Mouse (Mus musculus) neural tube, embryonic 13.5 days (tissue): Measurements from ENCODE around the gene Desi1. TPM values are rescaled to one million over a fixed set of nuclear protein-coding genes. Genes with fewer than 3 reads are reported as not detected.
"Not testable (repeated sequence)": the region's sequence is repeated elsewhere in the genome, so short reads cannot be mapped to it uniquely, and the experiment has no call there.

Source experiments
- ATAC-seq: fragments of 200-750 bp; cut with Nextera tagmentation; 2 replicates; pipeline ENCODE4 v1.8.0; 2017; ENCODE audit warnings: low read depth, mild to moderate bottlenecking, moderate TSS enrichment, moderate library complexity
- H3K27ac ChIP-seq: fragments of 300-500 bp; sonication (generic); replicated peaks from 2 replicates; pipeline ENCODE4 v1.5.1; 2015; ENCODE audit warnings: moderate library complexity, mild to moderate bottlenecking, inconsistent platforms
- H3K27me3 ChIP-seq: fragments of 300-500 bp; sonication (generic); 2 replicates; pipeline ENCODE4 v1.6.1; 2015; ENCODE audit warnings: mild to moderate bottlenecking, inconsistent platforms
- H3K36me3 ChIP-seq: fragments of 300-500 bp; sonication (generic); 2 replicates; pipeline ENCODE4 v1.6.1; 2015; ENCODE audit warnings: mild to moderate bottlenecking, inconsistent platforms
- H3K4me1 ChIP-seq: fragments of 300-500 bp; sonication (generic); replicated peaks from 2 replicates; pipeline ENCODE4 v1.6.1; 2015; ENCODE audit warnings: inconsistent platforms
- H3K4me2 ChIP-seq: fragments of 300-500 bp; sonication (generic); 2 replicates; pipeline ENCODE4 v1.6.1; 2015; ENCODE audit warnings: inconsistent platforms, mild to moderate bottlenecking, moderate library complexity
- H3K4me3 ChIP-seq: fragments of 300-500 bp; sonication (generic); 2 replicates; pipeline ENCODE4 v1.5.1; 2015; ENCODE audit warnings: mild to moderate bottlenecking, inconsistent platforms
- H3K9ac ChIP-seq: fragments of 300-500 bp; sonication (generic); 2 replicates; pipeline ENCODE4 v1.6.1; 2015; ENCODE audit warnings: moderate library complexity, mild to moderate bottlenecking, inconsistent platforms
- H3K9me3 ChIP-seq: fragments of 300-500 bp; sonication (generic); 2 replicates; pipeline ENCODE4 v1.6.1; 2016; ENCODE audit warnings: inconsistent platforms
- WGBS: fragments of 180-500 bp; shearing (Covaris S2); methylation state at CpG from one replicate; pipeline ENCODE4 v1.1.7; 2015; 5-methylcytosine and 5-hydroxymethylcytosine counted together
- polyA plus RNA-seq: library from polyadenylated mRNA; unstranded; fragments of >200 nt; fragmentation: Nextera tagmentation; extraction: Ambion mirVana; gene quantifications from 2 replicates; pipeline ENCODE4 v1.2.1, GENCODE M21; 2015

Gene Desi1
- polyA plus RNA-seq, 1 experiment from 2014 or later = 46.2 TPM

DNA sequence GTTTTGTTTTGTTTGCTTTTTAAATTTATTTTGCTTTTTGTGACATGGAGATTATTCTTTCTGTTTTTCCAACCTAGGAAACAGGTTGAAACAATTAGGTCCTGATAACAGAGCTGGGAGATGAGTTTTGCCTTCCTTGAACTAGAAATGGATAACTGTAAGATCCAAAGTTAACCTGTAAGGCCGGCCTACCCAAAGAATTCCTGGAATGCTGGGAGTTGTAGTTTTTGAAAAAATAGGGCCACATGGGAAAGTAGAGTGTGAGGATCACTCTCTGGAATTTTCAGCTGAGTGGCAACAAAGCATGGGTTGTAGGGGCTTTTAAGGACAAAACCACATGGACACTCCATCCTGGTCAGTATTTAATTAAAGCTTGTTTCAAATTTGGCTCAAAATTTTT, 51.5 kb downstream of the Desi1 start:
- Histone ChIP-seq H3K27ac (no peak overlapping the region), H3K4me3 (no peak overlapping the region), H3K36me3 (no peaks in the 10 kb centered on the region), H3K4me1 (0 out of 2 replicates have a peak, but pooled peaks cover 8% of the 10 kb centered on the region), H3K27me3 (no peaks in the 10 kb centered on the region), H3K9ac (no peak overlapping the region), H3K4me2 (no peak overlapping the region), H3K9me3 (no peaks in the 10 kb centered on the region)
- no peak for ATAC-seq
- WGBS = 52% methylated on average over 1 of the region's 1 CpGs

DNA sequence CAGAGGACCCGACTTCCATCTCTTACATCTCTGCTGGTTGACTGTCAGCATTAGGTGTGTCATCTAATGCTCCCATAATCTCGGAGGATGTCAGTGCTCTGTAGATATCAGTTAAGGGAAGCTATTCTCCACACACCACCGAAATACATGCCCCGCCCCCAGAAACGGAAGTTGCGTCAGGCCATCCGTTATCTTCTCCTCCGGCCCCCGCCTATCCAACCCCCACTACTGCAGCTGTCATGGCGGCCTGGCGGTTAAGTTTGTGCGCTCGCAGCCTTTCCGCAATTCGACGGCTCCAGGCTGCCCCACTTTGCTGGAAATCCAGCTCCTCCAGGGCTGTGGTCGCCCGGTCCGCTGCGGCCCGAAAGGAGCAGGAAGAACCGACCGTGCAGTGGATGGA, 53.3 kb downstream of the Desi1 start, which contains the start of gene 1700029P11Rik:
TSS of gene 1700029P11Rik (plus strand) at position 220 of the 400 bp plus-strand sequence.
- Histone ChIP-seq H3K36me3 (no peaks in the 10 kb centered on the region), H3K9me3 (no peaks in the 10 kb centered on the region), H3K27me3 (no peaks in the 10 kb centered on the region), H3K4me2 (no peak within 1 kb of the TSS), H3K4me3 (no peak within 1 kb of the TSS), H3K4me1 (0 out of 2 replicates have a peak, but pooled peaks cover 2% of the 10 kb centered on the region), H3K9ac (no peak within 1 kb of the TSS), H3K27ac (no peak within 1 kb of the TSS)
- 93% methylated on average over 23 of the region's 23 CpGs for WGBS
- ATAC-seq = no peak

DNA sequence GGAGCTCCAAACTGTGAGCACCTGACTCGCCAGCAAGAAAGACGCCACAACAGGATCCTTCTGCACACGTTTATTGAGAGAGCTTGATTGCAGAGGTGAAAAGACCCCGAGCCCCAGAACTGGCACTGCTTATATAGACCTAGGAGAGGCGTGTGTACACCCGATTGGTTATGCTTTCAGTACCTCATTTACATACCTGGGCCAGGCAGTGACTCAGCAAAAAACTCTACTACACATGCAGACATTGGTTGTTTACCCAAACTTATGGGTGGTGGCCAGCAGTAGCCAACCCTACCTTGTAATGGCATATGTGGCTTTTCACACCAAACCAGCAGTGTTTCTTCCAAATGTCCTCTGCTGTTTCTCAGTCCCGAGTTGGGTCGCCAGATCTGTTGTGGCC, 58.5 kb downstream of the Desi1 start:
- H3K4me1 ChIP-seq, H3K27ac ChIP-seq, H3K36me3 ChIP-seq, H3K9ac ChIP-seq, H3K4me3 ChIP-seq, H3K27me3 ChIP-seq, ATAC-seq, H3K4me2 ChIP-seq: not testable (repeated sequence)
- H3K9me3 ChIP-seq = peaks cover 12% of the 10 kb centered on the region; the same call in 1 of the 2 replicates
- 91% methylated on average over 8 of the region's 8 CpGs for WGBS

DNA sequence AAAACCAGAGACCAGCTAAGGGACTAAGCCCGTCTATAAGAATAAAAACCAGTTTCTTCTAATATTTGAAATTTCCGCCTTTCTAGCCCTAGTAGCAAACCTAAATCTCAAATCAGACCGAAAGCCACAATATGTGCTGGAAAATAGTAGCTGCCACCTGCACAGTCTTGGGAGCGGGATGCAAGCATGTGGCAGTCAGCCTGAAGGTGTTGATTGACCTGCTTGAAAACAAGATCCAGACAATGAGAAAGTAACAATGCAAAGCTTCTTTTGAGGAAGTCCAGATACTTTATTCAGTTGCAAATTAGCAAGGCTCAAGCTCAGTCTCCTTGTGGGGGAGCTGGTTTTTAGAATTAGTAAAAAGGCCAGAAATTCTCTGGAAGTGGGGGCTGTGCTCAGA, 63.2 kb downstream of the Desi1 start:
- WGBS = 89% methylated on average over 4 of the region's 4 CpGs

DNA sequence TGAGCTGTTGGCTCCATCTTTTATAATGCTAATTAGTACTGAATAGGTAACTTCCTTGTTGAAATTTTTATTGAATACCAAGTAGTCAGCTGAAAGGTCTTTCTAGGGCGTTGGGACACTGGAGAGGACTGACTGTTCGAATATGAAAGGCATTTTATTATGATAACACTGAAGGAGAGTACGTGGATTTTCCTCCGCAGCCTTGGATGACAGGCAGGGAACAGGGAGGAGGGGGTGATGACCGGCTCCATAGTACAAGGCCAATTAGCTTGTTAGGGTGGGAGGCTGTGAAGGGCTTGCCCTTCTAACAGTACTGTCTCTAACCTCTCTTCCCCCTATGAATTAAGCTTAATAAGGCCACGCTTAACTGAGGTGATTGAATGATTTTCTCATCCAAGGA, 64.0 kb downstream of the Desi1 start:
- WGBS = 76% methylated on average over 6 of the region's 6 CpGs
- H3K36me3 ChIP-seq, ATAC-seq: not testable (repeated sequence)

More for the DNA sequence above, 63.2 kb downstream of the Desi1 start:
- not testable (repeated sequence) for H3K36me3 ChIP-seq, H3K4me3 ChIP-seq, H3K9ac ChIP-seq, H3K27ac ChIP-seq, H3K4me2 ChIP-seq, ATAC-seq, H3K27me3 ChIP-seq, H3K4me1 ChIP-seq
- H3K9me3 ChIP-seq = peaks cover 12% of the 10 kb centered on the region; the same call in 1 of the 2 replicates

DNA sequence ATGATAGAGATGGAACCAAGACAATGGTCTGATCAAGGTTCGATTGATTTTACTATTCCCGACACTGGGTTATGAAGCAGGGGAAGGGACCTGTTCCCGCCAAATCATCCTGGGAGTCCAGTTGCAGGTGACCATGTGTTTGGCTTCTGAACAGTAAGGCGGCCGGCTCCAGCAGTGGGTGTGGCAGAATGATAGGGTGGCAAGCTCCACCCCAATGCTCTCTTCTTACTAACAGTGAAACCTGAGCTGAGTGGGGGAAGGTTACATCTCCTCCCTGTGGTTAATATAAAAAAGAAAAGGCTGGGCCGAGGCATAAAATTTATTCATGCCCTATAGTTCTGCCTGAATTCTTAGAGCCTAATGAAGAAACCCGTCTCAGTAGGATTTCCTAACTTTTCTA, 64.5 kb downstream of the Desi1 start:
- H3K9ac ChIP-seq = no peak overlapping the region
- no peak for ATAC-seq
- H3K36me3 ChIP-seq = no peaks in the 10 kb centered on the region
- H3K27me3 ChIP-seq = no peaks in the 10 kb centered on the region
- no peaks in the 10 kb centered on the region for H3K4me1 ChIP-seq
- H3K27ac ChIP-seq = no peak overlapping the region
- 73% methylated on average over 7 of the region's 7 CpGs for WGBS
- no peak overlapping the region for H3K4me3 ChIP-seq
- H3K4me2 ChIP-seq = no peak overlapping the region
- peaks cover 12% of the 10 kb centered on the region; the same call in 1 of the 2 replicates for H3K9me3 ChIP-seq

More for the DNA sequence above, 64.0 kb downstream of the Desi1 start:
- H3K27ac ChIP-seq, H3K4me2 ChIP-seq, H3K4me1 ChIP-seq, H3K4me3 ChIP-seq, H3K27me3 ChIP-seq, H3K9ac ChIP-seq: not testable (repeated sequence)
- H3K9me3 ChIP-seq = peaks cover 12% of the 10 kb centered on the region; the same call in 1 of the 2 replicates

DNA sequence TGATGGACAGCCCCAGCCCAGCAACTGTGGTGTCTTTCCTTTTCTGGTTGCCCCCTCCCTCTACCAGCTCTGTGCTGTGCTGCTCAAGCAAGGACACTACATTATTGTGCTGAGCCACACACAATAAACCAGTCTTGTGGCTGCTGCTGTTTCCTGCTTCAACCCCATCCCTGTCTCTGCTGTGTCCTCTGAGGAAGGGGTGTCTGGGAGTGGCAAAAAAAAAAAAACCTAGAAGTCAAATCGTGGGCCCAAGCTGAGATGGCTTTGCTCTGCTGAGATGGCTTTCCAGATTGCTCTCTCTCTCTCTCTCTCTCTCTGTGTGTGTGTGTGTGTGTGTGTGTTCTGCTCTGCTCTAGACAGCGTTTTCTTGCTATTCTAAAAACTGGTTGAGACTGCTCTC, 65.2 kb downstream of the Desi1 start:
- WGBS = 72% methylated on average over 2 of the region's 2 CpGs
- H3K9me3 ChIP-seq = peaks cover 12% of the 10 kb centered on the region; the same call in 1 of the 2 replicates

DNA sequence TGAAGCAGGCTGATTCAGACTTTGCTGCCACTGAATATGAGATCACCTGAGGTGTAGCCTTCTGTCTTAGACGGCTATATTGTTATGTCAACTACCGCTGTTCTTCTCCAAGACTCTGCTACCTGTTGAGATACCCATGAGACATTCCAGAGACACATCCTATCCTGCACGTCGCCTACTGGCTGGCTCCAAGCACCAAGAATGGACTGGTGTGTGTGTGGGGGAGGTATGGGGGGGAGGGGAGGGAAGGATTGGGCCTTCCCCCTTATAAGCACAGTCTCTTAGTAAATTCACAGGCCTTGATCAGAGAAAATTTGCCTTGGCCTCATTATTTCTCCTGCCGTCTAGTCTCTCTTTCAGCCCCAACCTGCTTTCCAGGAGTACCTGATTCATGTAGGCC, 65.8 kb downstream of the Desi1 start:
- no peak overlapping the region for H3K4me3 ChIP-seq
- H3K9ac ChIP-seq = no peak overlapping the region
- no peaks in the 10 kb centered on the region for H3K36me3 ChIP-seq
- no peaks in the 10 kb centered on the region for H3K4me1 ChIP-seq
- no peaks in the 10 kb centered on the region for H3K27me3 ChIP-seq
- ATAC-seq = no peak
- 94% methylated on average over 5 of the region's 5 CpGs for WGBS
- no peak overlapping the region for H3K4me2 ChIP-seq
- H3K9me3 ChIP-seq = peaks cover 8% of the 10 kb centered on the region; the same call in 1 of the 2 replicates
- H3K27ac ChIP-seq = no peak overlapping the region

More for the DNA sequence above, 65.2 kb downstream of the Desi1 start:
- ATAC-seq = no peak
- no peaks in the 10 kb centered on the region for H3K36me3 ChIP-seq
- H3K9ac ChIP-seq = no peak overlapping the region
- no peaks in the 10 kb centered on the region for H3K4me1 ChIP-seq
- H3K27me3 ChIP-seq = no peaks in the 10 kb centered on the region
- H3K4me2 ChIP-seq = no peak overlapping the region
- no peak overlapping the region for H3K4me3 ChIP-seq
- no peak overlapping the region for H3K27ac ChIP-seq

DNA sequence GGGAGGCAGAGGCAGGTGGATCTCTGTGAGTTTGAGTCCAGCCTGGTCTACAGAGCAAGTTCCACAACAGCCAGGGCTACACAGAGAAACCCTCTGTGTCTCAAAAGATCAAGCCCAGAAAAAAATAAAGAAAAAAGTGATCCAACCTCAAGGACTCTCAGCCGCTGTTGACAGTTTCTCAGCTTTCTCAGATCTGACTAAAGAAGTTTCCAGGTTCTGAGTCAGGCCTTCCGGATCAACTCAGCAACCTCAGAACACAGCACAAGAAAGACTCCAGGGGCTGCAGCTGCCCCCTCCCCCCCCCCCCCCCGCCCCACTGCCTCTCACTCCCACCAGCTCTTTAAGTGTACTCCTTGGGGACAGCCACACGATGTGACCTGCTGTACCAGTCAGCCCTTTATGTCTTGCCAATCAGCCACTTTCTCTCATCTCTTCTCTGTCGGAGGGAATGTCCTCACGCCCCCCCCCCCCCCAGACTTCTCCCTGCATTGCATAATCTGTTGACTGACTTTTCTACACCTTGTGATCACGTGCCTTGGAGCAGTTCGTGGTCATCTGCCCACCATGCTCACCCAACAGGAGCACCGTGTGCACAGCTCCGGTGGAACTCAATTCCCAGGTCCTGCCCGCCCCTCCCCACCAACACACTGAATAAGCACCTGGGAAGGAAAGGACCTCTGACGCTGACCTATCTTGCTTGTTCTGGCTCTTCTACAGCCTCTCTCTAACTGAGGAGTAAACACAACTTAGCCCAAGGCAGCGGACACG, 67.4 kb downstream of the Desi1 start:
- no peak overlapping the region for H3K27ac ChIP-seq
- H3K27me3 ChIP-seq = no peaks in the 10 kb centered on the region
- H3K4me2 ChIP-seq = no peak overlapping the region
- no peaks in the 10 kb centered on the region for H3K36me3 ChIP-seq
- H3K9me3 ChIP-seq = 0 out of 2 replicates have a peak, but pooled peaks cover 3% of the 10 kb centered on the region
- H3K4me3 ChIP-seq = no peak overlapping the region
- H3K4me1 ChIP-seq = no peaks in the 10 kb centered on the region
- 82% methylated on average over 13 of the region's 14 CpGs for WGBS
- no peak overlapping the region for H3K9ac ChIP-seq
- no peak for ATAC-seq

DNA sequence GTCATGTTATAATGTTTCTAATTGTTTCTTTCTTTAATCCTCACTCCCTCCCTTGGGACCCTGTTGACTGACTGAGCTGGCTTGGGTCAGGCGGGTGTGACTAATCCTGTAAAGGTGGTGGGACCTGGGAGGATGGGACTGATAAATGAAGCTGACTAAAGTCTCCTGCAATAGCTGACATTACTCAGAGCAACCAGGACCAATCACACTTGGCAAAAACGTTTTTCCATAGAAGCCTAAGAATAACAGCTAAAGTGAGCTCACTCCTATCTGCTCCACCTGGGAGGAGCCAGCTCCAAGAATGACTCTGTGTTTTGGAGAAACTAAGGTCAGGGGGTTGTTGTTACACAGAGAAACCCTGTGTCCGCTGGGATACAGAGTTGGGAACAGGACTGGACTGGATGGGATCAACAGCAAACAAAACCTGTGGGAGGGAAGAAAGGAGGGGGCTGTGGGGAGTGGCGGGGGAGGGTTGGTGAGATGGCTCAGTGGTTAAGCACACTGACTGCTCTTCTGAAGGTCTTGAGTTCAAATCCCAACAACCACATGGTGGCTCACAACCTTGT, 68.6 kb downstream of the Desi1 start:
- H3K9me3 ChIP-seq = no peaks in the 10 kb centered on the region
- H3K27me3 ChIP-seq = no peaks in the 10 kb centered on the region
- no peak overlapping the region for H3K4me3 ChIP-seq
- ATAC-seq = no peak
- no peak overlapping the region for H3K27ac ChIP-seq
- no peak overlapping the region for H3K9ac ChIP-seq
- H3K4me2 ChIP-seq = no peak overlapping the region
- H3K36me3 ChIP-seq = no peaks in the 10 kb centered on the region
- H3K4me1 ChIP-seq = no peaks in the 10 kb centered on the region
- 62% methylated on average over 4 of the region's 4 CpGs for WGBS

DNA sequence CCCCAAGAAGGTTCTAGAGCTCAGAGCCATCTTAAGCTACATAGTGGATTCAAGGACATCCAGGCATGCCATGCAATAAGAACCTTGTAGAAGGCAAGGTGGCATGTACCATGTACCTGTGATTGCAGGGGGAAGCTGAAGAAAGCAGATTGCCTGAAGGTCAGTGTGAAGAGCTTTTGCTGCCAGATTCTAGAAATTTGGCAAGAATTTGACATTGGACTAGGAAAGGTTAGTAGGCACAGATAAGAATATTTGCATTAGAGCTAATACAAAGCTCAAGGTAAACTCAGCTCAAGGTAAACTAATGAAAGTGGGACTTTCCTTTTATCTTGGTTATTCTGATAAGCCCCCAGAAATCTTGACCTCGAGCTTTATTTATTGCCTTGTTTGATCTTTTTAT, 69.4 kb downstream of the Desi1 start:
- ATAC-seq = no peak
- H3K9me3 ChIP-seq = no peaks in the 10 kb centered on the region
- no peaks in the 10 kb centered on the region for H3K27me3 ChIP-seq
- H3K9ac ChIP-seq = no peak overlapping the region
- no peaks in the 10 kb centered on the region for H3K36me3 ChIP-seq
- WGBS = 55% methylated on average over 1 of the region's 1 CpGs
- H3K4me2 ChIP-seq = no peak overlapping the region
- H3K4me3 ChIP-seq = no peak overlapping the region
- H3K4me1 ChIP-seq = peaks cover 7% of the 10 kb centered on the region
- H3K27ac ChIP-seq = no peak overlapping the region

DNA sequence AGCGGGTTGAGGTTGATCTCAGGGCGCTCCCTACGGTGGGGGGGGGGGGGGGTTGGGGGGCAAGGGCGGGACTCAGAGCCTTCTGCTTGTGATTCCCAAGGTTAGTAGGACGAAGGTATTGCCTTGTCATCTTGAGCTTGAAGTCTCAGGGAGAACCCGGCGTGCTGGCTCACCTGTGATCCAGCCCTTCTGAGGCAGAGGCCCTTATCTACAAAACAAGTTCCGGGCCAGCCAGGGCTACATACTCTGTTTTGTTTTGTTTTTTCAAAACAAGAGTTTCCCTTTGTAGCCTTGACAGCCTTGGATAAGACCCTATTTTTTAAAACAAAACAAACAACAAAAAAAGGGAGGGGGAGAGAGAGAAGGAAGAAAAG, 72.6 kb downstream of the Desi1 start:
- peak overlapping the region; percentile 69 for H3K4me3 ChIP-seq
- H3K4me1 ChIP-seq = peaks cover 11% of the 10 kb centered on the region
- H3K27me3 ChIP-seq = no peaks in the 10 kb centered on the region
- 2% methylated on average over 8 of the region's 8 CpGs for WGBS
- H3K9me3 ChIP-seq = no peaks in the 10 kb centered on the region
- peak overlapping the region; percentile 90; the same call in 1 of the 2 replicates for H3K27ac ChIP-seq
- H3K36me3 ChIP-seq = no peaks in the 10 kb centered on the region
- ATAC-seq = no peak
- H3K4me2 ChIP-seq = peak overlapping the region; percentile 98
- peak overlapping the region; percentile 87; the same call in 1 of the 2 replicates for H3K9ac ChIP-seq
